Mouse (Mus musculus) adrenal gland, postnatal 14 days (tissue): Measurements from ENCODE around the gene Lrrn2. TPM values are rescaled to one million over a fixed set of nuclear protein-coding genes. Genes with fewer than 3 reads are reported as not detected.
"Not testable (repeated sequence)": the region's sequence is repeated elsewhere in the genome, so short reads cannot be mapped to it uniquely, and the experiment has no call there.

Experiments used
- DNase-seq: peaks from one replicate; pipeline ENCODE4 v3.0.0; 2021; ENCODE audit warnings: mixed read lengths
- microRNA-seq, 2 experiments: library from miRNA; unstranded; fragments of <30 nt; microRNA quantifications; one replicate each; pipeline ENCODE4 v1.2.0; 2021
- total RNA-seq: library from RNA; stranded (reverse); gene quantifications from 2 replicates; pipeline ENCODE4 v1.2.3, GENCODE M21; 2021

Lrrn2 gene
- total RNA-seq, 1 experiment from 2014 or later: 7.7 TPM

DNA sequence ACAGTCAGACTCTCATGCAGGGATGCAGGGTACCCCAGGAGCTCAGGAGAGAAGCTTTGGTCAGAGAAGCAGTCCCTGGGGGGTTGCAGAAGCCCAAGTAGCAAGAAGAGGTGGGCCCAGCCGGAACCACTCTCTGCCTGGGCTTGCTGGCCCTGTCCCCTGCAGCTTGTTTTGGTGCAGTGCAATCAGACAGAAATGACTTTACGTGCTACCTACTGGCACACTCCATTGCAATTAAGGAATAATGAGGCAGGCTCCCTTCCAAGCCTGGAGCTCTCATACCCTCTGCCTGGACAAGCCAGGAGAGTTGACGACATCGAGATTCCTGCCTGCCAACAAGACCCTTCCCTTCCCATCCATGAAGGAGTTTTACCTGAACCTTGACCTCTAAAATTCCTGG, 50.2 kb downstream of the Lrrn2 start:
- no peak for DNase-seq

GRCm38 (mm10) chr1:132932421-132932820, 52.3 kb downstream of the Lrrn2 start:
- DNase-seq: no peak

DNA sequence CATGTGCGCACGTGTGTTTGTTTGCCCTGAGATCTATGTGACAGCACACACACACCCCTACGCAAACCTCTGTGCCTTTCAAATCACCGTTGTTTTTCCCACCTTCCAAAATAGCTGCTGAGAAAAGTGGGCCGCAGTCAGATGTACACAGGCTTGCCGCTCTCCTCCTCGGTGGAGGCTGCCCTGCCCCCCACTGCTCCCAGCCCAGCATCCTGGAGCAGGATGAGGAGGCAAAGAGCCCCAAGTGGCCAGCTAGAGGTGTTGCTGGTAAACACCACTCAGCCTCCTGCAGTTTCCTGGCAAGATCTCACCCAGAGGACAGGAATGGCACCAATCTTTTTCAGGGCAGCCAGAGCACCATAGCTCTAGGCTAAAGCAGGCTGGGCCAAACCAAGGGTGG, 54.8 kb downstream of the Lrrn2 start:
- DNase-seq: peak; percentile 63

DNA sequence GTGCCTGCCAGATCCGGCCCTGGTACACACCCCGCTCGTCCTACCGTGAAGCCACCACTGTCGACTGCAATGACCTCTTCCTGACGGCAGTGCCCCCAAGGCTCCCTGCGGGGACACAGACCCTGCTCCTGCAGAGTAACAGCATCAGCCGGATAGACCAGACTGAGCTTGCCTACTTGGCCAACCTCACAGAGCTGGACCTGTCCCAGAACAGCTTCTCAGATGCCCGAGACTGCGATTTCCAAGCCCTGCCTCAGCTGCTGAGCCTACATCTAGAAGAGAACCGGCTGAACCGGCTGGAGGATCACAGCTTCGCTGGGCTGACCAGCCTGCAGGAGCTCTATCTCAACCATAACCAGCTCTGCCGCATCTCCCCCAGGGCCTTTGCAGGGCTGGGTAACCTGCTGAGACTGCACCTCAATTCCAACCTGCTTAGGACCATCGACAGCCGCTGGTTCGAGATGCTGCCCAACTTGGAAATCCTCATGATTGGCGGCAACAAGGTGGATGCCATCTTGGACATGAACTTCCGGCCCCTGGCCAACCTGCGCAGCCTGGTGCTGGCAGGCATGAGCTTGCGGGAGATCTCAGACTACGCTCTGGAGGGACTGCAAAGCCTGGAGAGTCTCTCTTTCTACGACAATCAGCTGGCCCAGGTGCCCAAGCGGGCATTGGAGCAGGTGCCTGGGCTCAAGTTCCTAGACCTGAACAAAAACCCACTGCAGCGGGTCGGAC, 57.4 kb downstream of the Lrrn2 start:
- peak; percentile 37 for DNase-seq

DNA sequence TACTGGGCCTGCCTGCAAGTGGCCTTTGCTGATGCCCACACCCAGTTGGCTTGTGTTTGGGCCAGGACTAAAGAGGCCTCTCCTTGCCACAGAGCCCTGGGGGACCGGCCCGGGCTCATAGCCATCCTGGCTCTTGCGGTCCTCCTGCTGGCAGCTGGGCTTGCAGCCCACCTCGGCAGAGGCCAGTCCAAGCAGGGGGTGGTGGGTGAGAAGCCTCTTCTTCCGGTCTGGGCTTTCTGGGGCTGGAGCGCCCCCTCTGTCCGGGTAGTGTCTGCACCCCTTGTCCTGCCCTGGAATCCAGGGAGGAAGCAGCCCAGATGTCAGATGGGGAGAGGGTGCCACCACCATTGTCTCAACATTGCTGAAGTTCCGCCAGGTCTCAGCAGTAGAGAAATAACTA, 58.9 kb downstream of the Lrrn2 start:
- DNase-seq: peak; percentile 70

DNA sequence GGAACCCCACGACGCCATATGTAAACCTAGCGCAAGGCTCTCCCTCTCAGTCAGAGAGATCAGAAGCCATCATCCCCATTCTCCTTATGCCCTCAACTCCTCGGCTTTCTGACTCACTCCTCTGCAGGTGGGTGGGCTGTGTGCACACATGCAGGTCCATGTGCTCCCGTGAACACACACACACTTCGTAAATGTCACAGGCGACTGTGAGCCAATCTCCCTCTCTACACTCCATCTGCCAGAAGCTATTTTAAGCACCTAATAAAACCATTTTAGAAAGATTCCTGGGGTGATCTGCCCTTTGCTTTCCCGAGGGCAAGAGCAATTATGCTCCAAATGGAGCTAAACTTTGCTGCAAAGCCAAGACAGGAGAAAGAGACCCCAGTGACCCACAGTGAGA, 65.8 kb downstream of the Lrrn2 start:
- no peak for DNase-seq

- no peak for DNase-seq
Measured at GRCm38 (mm10) chr1:132947811-132948210, 67.7 kb downstream of the Lrrn2 start.

- DNase-seq: no peak
Measured at GRCm38 (mm10) chr1:132956809-132957208, 76.7 kb downstream of the Lrrn2 start.

DNA sequence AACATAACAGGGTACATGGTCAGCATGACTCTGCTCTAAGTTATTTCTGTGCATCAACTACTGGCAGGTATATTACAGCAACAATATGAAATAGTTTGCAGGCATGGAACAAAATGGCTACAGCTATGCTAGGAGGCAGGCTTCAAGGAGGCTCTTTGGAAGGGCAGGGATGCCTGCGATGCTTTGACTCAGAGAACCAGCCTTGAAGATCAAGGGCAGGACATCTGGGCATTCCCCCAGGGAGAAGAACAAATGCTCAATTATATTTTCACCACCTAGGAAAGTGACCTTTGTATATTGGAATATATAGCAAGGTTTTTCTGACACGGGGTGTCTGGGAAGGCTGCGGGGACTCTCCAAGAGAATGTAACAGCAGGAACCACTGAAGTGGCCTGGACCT, 81.7 kb downstream of the Lrrn2 start:
- DNase-seq: peak; percentile 51

DNA sequence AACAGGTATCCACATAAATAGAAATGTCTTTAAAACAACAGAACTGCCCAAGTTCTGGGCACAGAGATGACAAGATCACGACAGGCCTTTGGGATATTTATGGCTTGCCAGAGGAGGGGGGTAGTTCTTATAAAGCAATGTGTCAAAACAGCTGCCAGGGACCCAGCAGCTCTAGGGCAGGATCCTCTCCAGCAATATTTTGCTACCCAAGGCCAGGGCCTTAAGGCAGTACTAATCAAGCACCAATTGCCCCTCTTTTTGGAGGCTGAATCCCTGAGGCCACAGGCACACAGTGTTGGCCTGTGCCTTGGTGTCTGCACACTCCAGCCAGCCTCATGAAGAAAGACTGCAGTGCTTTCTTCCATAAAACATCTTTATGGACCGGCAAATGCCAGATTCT, 84.0 kb downstream of the Lrrn2 start:
- peak; percentile 80 for DNase-seq

- DNase-seq: no peak
Measured at GRCm38 (mm10) chr1:132964691-132965090, 84.6 kb downstream of the Lrrn2 start.

DNA sequence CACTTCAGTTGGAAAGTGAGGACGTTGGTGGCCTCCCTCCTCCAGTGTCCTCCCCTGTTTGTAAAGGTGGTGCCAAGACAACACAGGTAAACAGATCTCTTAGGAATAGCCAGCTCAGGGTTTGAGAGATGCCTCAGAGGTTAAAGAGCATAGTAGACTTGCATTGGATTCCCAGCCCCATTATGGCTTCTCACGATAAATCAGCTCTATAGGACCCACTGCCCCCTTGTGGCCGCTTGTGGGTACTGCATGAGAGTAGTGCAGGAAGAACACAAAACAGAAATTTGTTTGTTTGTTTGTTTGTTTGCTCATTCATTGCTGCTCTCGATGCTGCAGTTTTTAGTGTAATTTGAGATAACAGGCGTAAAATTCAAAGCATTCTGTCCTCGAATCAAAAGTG, 88.6 kb downstream of the Lrrn2 start:
- DNase-seq: peak; percentile 78

DNA sequence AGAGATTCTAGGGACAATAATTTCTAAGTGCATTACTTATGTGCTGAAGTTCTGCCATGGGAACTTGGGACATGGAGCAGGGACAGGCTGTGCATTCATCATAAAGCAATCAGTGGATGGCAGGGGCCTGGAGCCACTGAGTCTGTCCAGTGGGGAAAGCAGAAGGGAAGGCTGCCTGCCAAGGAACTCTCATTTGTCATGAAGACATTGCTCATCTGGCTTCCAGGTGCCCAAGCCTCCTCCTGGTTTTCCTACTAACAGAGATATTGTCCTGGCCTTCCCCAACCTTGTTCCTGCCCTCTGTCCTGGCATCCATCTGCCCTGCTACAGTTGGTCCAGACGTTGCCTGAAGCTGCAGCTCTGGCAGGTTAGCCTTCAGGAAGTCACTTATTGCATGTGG, 97.3 kb downstream of the Lrrn2 start:
- DNase-seq: peak; percentile 49

- no peak for DNase-seq
Measured at GRCm38 (mm10) chr1:132981232-132981631, 101.2 kb downstream of the Lrrn2 start.

DNA sequence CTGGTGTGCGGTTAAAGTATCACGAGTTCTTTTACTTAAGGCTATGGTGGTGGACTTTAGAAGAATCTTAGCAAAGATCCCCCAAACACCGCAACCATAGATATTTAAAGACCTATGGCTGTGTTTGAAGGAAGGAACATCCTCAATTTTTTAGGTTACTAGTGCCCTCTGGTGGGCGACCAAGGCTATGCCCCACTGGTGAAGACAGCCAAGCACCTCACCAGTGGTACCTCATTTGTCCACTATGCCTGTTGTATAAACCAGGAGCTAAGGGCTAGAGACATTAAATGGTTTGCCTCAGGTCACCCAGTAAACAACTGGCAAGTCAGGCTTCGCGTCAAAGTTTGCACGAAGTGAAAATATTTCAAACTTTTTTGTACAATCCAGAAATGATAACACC, 102.7 kb downstream of the Lrrn2 start:
- DNase-seq: peak; percentile 79

GRCm38 (mm10) chr1:132988556-132989459, 108.7 kb downstream of the Lrrn2 start:
- DNase-seq: not testable (repeated sequence)

Small RNA genes within 50 kb of the gene (microRNA-seq; reads per million reads assigned to microRNA genes)
- gene Gm44300: 0 reads per million in 2 experiments

Other genes starting within 250 kb of the Lrrn2 start
- 4.2 and 5.1 TPM in 2 replicates for gene Nfasc, start 138.5 kb upstream of the Lrrn2 start, total RNA-seq
- gene Mdm4, start 150.3 kb downstream of the Lrrn2 start, total RNA-seq: 73.7 and 95.4 TPM in 2 replicates
- 8.4 and 11.3 TPM in 2 replicates for gene Pik3c2b, start 165.4 kb downstream of the Lrrn2 start, total RNA-seq